Mouse (Mus musculus) C2C12 (cell line): ENCODE measurements around the gene Inpp5d.

Source experiments
- CTCF ChIP-seq: IDR thresholded peaks from one replicate; pipeline ENCODE4 v1.5.1; 2011; ENCODE audit not compliant: control insufficient read depth, insufficient read depth, insufficient read length
- MYOD1 ChIP-seq: IDR thresholded peaks from one replicate; pipeline ENCODE4 v1.6.1; 2011; ENCODE audit warnings: low read depth; ENCODE audit not compliant: control insufficient read depth, insufficient read length

- TF ChIP-seq CTCF (no peak), MYOD1 (no peak)
These were observed 149.2 kb downstream of the Inpp5d start for GRCm38 (mm10) chr1:87769263-87769662.
